Comparison of ENCODE assay signal across 42 mouse cellular contexts in genomic region chr1:58228916-58229315, GRCm38 (mm10). TPM values are rescaled to one million over a fixed set of nuclear protein-coding genes. Genes with fewer than 3 reads are reported as not detected.
"Had no signal": no experiment of that assay in that cellular context is flagged by ENCODE, and none has a peak within 500 bp of the region (broad histone marks: within the 10 kb centered on the region; RNA-seq: fewer than 3 reads in every experiment).

No protein-coding gene starts in this region.

- DNase-seq: heart, postnatal 10 days; heart, postnatal 14 days; heart, postnatal 36 days; heart, postnatal 4 days; kidney, adult 11 months; kidney, adult 18-20 months; kidney, adult 2 months; kidney, adult 8-10 months; kidney, adult 9 months; kidney, postnatal 10 days; kidney, postnatal 14 days; kidney, postnatal 25 days; kidney, postnatal 36 days; kidney, postnatal 4 days; layer of hippocampus, adult 9-11 months; layer of hippocampus, postnatal 36 days had no signal

- H3K4me3 ChIP-seq: heart, embryonic 12.5 days; heart, embryonic 13.5 days; heart, embryonic 15.5 days; hindbrain, embryonic 10.5 days; hindbrain, embryonic 12.5 days; hindbrain, embryonic 13.5 days; hindbrain, embryonic 15.5 days; intestine, embryonic 15.5 days; kidney, embryonic 15.5 days; layer of hippocampus, adult 2 months; left cerebral cortex, adult 2 months had no signal

- H3K27ac ChIP-seq: heart, embryonic 13.5 days; heart, embryonic 15.5 days; hindbrain, embryonic 10.5 days; hindbrain, embryonic 12.5 days; hindbrain, embryonic 13.5 days; hindbrain, embryonic 14.5 days; hindbrain, embryonic 15.5 days; hindbrain, postnatal 0 days; intestine, embryonic 15.5 days; kidney, embryonic 15.5 days; kidney, postnatal 0 days; layer of hippocampus, adult 2 months; left cerebral cortex, adult 2 months had no signal

- H3K4me1 ChIP-seq: heart, embryonic 15.5 days; hindbrain, embryonic 13.5 days; hindbrain, embryonic 15.5 days; intestine, embryonic 15.5 days had no signal

- H3K36me3 ChIP-seq: heart, embryonic 12.5 days; heart, embryonic 13.5 days; heart, embryonic 15.5 days; hindbrain, embryonic 10.5 days; hindbrain, embryonic 12.5 days; hindbrain, embryonic 13.5 days; hindbrain, embryonic 15.5 days; intestine, embryonic 15.5 days; kidney, embryonic 15.5 days had no signal

- H3K27me3 ChIP-seq: hindbrain, embryonic 12.5 days; hindbrain, embryonic 13.5 days; hindbrain, embryonic 15.5 days; intestine, embryonic 15.5 days; kidney, embryonic 15.5 days had no signal

- H3K9ac ChIP-seq: heart, embryonic 12.5 days; heart, embryonic 13.5 days; heart, embryonic 15.5 days; hindbrain, embryonic 12.5 days; hindbrain, embryonic 13.5 days; hindbrain, embryonic 14.5 days; hindbrain, embryonic 15.5 days; intestine, embryonic 15.5 days; kidney, embryonic 15.5 days had no signal

- H3K9me3 ChIP-seq: heart, embryonic 12.5 days; heart, embryonic 13.5 days; heart, embryonic 15.5 days; hindbrain, embryonic 10.5 days; hindbrain, embryonic 12.5 days; hindbrain, embryonic 13.5 days; hindbrain, embryonic 15.5 days; intestine, embryonic 15.5 days; kidney, embryonic 15.5 days had no signal

RNA-seq across cellular contexts. Expression of gene Aox4, which starts 18.7 kb away (rescaled TPM):
- total RNA-seq: heart, postnatal 10 days; heart, postnatal 14 days; heart, postnatal 25 days; heart, postnatal 36 days; heart, postnatal 4 days had no signal
- polyA plus RNA-seq: heart, postnatal 0 days; hindbrain, embryonic 11.5 days; inflammation-experienced regulatory T-cells, adult 6 months; intestine, postnatal 0 days; large intestine, adult 2 months had no signal

RNA-seq across cellular contexts. Expression of gene Aox2, which starts 49.2 kb away (rescaled TPM):
- total RNA-seq: heart, postnatal 25 days; heart, postnatal 36 days; hematopoietic stem cell, adult 5-6 weeks; hindbrain, postnatal 0 days; layer of hippocampus, adult 18-20 months; layer of hippocampus, adult 2 months; layer of hippocampus, postnatal 14 days; layer of hippocampus, postnatal 25 days; layer of hippocampus, postnatal 36 days; left cerebral cortex, adult 18-20 months had no signal
- polyA plus RNA-seq: heart, embryonic 12.5 days; heart, embryonic 13.5 days; heart, embryonic 14.5 days; heart, embryonic 15.5 days; heart, postnatal 0 days; inflammation-experienced regulatory T-cells, adult 6 months had no signal
